Mouse (Mus musculus) layer of hippocampus, adult 9-10 months (tissue): ENCODE data around the gene Cdkal1.

Experiments used
- DNase-seq: peaks from one replicate; pipeline ENCODE4 v3.0.0; 2022; ENCODE audit warnings: low spot score

Gene Cdkal1

DNA sequence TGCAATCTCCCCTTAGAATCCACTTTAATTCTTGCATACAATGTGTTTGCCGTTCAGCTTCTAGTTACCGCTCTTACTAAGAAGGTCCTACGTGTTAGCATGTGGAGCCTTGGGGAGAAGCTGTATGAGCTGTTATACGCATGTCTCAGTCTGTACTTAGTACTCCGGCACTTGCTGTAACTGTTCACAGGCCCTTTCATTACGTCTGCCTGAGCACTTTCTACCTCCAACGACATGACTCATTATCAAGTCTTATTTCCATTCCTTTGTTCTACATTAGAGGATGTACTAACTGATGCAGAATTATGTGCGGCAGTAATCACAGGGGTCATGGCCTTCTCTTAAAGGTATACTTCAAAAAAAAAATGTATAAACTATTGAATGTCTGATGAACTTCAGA, 89.1 kb downstream of the Cdkal1 start:
- no peak for DNase-seq

DNA sequence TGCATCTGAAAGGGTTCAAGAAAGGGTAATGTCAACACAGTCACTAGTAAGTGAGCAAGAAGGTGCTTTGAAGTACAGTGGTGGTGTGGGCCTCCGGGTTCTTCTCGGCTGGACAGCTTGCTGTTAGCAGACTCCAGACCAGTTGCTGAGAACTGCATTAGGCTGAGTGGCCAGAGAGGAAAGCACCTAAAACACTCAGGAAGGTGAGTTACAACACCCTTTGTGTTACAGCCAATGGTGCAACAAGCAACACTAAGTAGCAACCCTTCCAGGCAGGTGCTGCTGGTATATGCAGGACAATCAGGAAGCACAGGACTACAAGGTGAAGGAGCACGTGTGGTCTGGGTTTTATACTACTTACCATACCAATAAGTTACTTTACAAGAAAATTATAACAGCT, 90.2 kb downstream of the Cdkal1 start:
- no peak for DNase-seq

DNA sequence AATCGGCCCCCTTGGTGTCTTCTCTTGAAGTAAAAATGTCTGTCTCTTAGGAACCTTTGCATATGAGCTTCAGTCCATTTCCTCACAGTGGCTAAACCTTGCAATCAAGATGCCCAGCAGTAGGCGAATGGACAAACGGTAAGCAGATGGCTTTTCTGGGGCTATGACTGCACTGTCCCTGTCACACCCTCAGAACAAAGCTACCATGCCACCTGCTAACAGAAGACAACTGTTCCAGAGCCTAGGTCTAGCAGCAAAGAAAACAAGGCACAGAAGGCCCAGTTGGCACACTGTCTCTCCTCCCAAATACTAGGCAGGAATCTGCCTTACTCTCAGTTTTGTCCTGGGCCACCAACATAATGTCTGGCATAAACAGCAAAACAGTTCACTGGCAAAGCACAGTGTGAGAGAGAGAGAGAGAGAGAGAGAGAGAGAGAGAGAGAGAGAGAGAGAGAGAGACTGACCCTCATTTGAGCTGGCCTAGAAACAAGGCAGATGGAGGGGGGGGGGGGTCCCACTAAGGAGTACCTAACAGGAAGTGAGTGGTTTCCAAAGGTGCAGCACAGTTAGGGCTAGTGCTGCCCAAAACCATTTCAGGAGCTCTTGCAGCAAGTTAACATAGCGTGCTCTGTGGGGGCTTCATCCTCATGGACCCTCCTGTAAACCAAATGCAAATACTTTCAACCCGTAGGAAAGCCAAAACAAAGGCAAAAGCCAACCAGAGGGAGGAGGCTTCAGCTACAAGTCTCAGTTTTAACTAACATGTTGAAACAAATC, 95.6 kb downstream of the Cdkal1 start:
- DNase-seq = no peak

DNA sequence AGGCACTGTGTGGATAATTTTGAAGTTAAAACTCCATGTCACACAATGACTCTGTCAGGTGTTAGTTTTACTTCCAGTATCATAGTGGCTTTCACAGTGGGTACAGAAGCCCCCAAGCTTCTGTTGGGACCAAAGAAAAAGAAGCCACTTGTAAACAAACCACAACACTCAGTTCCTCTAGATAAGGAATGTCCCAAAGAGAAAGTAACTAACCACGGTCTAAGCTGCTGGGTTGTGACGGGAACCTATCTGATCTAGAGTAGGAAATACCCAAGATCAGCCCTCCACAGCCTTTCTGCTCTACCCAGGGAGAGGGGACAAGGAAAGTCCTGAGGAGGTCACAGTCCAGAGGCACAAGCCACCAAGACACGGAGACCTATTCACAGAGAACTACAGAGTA, 99.4 kb downstream of the Cdkal1 start:
- no peak for DNase-seq

DNA sequence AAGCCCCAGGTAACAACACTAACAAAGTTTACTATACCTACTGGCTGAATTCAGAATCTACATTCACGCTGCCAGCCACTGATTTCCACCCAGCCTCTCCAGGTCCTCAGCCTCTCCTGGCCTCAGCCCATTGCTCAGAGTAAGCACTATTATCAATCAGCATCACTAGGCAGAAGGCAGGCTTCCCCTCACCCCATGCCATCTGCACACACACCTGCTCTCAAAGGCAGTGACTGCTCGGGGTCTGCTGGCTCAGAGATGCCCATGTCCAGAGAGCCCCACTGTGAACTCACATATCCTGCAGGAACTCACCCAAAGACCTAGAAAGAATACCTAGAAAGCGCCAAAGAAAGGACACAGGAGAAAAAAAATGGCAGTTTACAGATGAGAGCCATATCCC, 102.2 kb downstream of the Cdkal1 start:
- no peak for DNase-seq

DNA sequence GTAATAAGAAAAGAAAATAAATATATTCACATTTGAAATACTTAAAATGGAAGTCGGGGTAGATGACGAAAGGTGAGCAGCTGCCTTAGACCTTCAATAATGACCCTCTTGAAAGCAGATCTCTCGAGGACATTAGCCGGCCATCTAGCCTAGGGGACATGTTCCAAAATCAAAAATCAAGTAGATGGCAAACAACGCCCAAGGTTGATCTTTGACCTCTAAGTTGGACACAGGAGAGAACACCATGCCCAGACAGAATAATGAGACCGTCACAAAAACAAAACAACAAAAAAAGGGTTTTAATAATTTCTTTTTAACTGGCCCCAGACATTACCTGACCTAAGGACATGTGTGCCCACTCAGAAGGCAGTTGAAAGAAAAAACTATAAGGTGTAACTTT, 103.4 kb downstream of the Cdkal1 start:
- no peak for DNase-seq

DNA sequence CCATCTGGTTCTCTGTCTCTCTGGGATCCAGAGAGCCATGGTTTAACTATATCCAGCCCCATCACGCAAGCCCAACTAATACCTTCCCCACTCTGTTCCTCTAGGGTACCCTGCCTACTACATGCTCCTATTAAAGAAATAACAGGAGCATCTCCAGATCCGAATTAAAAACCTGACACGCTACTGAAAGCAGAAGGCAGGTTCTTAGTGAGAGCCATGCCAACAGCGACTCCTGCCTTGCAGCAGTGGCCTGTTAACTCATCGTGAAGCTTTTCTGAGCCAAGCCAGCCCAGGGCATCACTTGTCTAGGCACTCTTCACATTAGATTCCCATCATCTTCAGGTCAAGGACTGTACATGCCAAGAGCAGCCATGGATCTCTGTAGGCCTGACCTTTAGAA, 104.3 kb downstream of the Cdkal1 start:
- no peak for DNase-seq

DNA sequence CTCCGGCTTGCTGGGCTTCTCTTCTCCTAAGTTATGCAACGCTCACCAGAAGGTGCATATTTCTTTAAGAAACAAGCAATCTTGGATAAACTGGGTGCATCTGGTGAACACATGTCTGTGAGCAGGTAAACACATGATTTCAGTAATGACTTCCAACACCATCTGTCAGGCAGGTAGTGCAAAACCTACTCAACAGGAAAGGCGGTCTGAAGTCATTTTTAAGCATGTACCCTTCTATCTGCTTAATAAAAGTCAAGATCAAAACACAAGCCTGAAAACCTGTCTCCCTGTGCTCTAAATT, 108.2 kb downstream of the Cdkal1 start:
- DNase-seq = no peak

DNA sequence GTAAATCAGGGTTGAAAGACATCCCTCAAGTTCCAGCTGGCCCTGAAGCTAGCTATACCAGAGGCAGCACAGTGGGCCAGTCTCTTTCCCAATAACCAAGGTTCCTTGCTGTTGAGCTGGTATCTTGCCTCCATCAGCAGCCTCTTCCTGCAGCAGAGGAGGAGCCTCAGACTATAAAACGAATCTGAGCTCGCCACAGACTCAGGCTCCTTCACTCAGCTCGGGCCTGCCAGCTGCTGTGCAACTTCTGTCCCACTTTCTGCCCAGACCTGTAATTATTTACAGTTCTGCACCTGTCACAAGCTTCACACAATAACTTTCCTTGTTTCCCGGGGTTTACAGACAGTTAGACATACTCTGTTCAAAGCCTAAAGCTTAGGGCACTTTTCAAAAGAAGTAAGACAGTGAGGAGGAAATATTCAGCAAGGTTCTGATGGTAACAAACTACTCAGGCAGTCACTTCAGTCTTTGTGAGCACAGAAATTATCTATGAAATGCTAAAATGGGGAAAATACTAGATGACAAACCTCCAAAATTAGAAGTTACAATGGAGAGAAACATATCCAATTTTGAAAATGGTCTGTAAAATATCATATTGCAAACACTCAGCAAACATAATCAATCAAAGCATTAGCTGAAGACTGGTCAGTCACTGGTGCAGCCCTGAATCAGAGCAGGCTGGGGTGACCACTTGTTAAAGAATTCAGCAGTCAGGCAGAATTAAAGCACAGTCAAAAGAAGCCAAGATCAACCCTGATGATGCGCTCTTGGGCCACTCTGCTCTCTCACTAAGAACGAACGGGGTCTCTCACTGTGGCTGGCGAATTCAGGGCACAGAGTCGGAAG, 108.8 kb downstream of the Cdkal1 start:
- DNase-seq = no peak

DNA sequence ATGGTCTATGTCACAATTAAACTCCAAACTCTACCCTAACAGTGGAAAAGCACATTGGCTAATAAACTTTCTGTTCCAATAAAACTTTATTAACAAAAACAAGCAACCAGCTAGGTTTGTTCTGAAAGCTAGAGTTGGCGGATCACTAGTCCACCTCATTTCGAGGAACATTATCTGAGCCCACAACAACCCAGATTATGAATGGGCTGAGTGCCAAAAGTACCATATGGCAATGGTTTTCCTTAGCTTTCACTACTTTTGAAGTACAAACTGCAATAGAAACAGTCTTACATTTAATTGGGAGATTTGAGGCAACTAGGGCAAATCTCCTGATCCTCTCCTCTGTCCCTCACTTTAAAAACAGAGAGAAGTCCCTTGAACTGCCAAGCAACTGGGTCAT, 110.4 kb downstream of the Cdkal1 start:
- no peak for DNase-seq

DNA sequence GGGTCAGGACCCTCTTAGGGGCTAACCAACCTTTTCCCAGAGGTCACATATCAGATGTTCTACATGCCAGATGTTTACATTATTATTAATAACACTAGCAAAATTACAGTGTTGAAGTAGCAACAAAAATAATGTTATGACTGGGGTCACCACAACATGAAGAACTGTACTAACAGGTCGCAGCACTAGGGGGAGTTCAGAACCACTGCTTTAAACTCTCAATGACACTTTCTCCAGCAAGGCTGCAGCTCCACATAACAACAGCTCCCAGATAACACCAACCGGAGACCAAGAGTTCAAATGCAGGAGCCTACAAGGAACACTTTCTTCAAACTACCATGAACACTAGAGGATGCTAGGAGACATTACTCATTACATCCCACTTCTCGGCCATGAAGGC, 111.3 kb downstream of the Cdkal1 start:
- DNase-seq = no peak

DNA sequence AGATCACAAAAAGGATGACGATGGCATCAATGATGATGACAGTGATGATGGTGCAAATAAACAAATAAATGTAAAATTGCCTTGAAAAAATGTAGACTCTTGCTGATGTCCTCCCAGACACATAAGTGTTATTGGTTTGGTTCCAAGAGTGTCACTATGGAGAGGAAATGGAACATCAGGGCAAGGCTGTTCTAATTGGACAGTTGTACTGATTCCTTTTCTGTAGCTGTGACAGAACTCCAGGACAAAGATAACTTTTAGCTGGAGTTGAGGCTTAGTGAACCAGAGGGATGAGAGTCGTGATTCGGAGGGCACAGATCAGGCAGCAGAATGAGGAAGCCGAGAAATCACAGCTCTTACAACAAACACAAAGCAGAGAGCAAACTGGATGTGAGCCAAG, 111.7 kb downstream of the Cdkal1 start:
- no peak for DNase-seq

DNA sequence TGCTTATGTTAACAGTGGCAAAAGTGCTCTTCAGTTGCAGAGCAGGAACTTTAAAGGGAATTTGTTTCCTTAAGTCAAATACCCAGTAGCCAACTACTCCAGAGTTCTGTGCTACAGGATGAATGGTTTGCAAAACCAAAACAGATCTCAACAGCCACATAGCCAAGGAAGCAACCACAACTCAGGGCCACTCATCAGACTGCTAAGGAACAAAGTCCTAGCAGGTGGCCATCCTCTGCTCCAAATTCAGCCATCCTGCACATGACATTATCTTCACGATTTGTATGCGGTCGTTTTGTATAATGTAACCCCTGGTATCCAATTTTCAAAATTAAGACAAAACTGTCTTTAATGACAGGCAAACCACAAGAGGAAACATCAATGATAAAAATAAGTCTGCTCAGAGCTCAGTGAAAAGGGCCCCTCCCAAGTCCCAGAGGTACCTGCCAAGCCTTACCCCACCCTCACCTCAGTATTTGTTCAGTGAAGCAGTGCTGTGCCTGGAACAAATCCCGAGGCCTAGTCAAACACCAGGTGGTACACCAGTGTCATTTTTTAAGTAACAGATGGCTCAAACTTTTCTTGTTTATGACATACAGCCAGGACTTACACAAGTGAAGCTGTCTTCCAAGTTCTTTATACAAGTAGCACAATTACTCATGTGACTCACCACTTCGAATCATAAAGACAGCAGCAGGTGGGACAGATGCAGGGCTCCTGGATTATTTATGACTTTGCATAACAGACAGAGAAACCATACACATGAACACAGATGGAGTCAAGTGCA, 117.6 kb downstream of the Cdkal1 start:
- DNase-seq = peak; percentile 43

DNA sequence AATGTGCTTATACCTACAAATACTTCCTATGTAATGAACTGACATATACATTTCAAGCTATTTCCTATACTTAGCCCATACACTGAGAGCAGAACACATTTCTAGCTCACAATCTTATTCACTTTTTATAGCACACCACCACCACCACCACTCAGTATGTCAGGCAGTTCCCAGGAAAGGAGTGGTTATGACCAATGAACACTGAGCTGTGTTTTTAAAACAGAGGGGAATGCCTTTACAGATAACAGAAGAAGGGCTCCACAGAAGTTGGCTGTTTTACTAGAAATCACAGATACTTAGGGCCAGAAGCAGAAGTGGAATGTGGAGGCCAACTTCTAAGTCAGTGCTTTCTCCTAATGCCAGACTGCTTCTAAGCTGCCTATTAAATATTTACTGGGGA, 121.0 kb downstream of the Cdkal1 start:
- DNase-seq = no peak

DNA sequence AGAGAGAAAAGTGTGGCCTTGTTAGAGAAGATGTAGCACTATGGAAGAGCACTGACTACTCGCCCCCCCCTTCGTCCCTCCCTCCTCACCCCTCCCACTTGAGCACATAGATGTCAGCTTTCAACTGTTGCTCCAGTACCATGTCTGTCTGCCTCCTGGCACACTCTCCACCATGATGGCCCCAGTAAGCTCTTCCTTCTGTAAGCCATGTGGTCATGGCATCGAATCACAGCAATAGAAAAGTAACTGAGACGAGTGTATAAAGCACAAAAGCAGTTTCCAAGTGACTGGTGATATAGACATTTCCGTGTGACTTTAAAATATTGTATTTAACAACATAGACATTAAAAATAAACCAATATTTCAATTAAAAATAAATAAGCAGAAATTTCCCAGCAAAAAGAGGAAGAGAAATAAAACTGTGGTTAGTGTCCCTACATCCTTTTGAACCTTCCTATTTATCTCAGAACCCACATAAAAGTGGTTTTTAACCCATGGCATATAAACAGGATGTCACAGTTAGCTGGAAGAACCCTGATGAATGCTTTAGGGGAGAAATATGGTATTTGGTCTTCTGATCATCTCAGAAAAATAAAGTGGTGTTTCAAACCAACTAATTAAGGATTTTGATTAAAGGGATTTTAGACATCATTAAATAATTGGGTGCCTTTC, 129.2 kb downstream of the Cdkal1 start:
- DNase-seq = no peak

DNA sequence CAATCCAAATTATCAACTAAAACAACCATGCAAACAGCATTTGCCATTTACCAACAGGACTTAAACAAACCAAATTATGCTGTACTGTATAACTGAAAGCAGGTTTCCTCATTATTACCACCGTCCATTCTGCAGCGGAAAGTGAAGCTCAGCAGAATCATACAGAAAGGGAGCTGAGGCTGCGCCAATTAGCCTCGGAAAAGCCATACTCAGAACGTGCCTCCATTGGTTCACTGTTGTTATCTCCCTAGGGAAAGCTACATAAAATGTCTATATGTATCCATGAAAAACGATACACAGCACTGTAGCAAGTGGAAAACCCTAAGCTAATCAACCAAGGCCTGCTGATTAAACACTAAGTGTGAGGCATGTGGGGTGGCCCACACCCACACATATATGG, 130.6 kb downstream of the Cdkal1 start:
- DNase-seq = no peak

DNA sequence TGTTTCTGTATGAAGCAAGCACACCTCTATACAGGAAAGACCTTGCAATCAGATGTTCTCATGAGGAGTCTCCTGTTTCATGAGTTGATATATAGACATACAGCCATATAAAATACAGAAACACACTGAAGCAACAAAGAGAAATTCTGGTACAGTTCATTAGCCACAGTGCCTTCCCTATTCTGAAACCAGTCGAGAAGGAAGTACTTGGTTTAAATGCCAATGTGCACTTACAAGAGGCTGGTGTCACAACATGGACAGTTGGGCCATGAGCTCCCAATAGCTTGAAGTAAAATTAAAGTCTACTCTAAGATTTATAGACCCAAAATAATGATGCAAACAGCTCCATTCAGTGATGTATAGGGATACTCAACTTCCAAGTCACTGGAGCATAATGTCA, 132.3 kb downstream of the Cdkal1 start:
- DNase-seq = no peak

DNA sequence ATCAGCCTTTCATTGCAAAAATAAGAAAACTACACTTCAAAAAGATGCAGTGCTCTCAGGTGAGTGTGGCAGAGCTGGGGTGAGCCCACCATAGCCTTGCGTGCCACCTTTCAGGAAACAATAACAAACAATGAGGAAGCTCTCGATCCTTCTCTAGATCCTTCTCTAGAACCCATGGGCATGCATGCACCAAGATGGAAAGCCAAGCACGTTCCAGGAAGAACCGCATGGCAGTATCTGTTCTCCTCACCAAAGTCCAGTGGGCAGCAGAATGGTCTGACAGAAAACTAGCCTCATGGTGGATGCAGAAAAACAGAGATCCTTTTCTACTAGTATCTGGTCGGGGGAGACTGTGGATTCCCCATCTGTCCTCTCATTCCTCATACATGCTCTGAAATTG, 134.3 kb downstream of the Cdkal1 start:
- no peak for DNase-seq

DNA sequence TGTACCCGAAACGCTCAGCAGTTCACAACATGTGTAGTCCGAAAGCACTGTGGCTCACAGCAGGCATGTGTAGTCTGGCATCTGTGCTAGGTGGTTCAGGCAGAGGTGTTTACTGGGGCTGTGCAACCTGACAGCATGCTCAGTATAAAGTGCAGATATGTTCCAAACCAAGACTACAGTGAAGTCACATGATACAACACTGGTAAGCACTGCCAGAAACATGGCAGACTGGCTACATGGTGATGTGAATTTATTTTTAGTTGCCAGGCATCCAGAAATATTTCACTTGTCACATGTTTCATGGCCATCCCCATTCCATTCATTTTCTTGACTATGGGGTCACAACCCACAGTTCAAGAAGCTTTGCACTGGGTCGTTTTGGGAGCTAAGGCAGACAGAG, 138.9 kb downstream of the Cdkal1 start:
- no peak for DNase-seq

DNA sequence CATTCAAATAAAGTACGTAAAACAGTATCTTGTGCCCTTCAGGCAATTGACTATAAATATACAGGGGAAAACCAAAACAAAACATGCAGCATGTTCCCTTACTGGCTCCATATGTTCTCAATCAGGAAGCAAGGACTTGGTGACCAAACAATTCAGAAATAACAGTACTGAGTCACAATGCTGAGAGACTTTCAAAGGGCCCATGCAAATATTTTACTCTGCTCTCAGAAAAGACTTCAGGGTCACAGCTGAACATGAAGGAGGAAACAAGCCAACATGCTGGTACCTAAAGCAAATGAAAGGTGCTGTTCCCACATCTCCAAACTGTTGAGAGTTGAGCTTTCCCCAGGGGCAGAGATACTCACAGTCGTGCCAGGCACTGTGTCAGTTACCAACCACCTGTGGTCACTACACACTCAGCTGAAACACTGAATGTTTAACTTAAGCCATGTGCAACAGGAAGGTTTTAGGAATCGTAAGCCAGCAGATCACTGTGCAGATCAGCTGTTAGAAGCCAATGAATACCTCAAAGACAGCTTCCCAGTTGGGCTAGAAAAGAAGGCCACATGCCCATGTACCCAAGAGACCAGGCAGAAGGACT, 140.1 kb downstream of the Cdkal1 start:
- DNase-seq = no peak

DNA sequence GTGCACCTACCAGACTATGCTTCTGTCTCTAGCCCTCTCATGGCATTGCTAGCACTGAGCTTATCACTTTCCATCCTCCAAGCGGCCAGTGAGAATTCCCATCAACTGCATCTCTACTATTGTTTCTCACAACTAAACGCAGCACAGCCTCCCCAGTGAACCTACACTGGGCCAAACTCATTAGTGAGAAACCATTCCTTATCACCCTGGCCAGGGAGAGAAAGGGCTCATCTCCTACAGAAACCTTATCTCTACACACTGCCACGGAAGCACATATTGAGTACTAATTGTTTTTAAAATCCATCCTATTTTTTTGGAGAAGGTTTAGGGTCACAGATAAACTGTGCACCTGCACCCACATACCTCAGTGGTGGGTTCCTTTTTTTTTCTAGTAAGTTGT, 147.9 kb downstream of the Cdkal1 start:
- no peak for DNase-seq

DNA sequence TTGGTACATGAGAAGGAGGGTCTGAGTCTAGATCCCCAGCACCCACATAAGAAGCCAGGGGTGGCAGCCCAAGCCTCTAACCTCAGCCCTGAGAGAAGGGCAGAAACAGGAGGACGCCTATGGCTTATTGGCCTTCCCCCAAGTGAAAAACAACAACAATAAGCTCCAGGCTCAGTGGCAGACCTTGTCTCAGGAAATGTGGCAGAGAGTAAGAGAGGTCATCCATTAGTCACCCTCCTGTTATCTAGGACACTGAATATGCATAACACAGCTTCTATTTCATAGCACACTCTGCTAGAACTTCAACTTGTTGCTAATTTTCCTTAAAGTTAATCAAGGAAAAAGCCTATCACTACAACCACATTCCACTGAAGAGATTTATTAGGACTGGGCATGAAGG, 154.1 kb downstream of the Cdkal1 start:
- DNase-seq = no peak
